Mouse (Mus musculus): ENCODE data around the gene Krtap13.
A peak's percentile ranks its signal among the peaks of the same experiment; 100 is the strongest.
"Not testable (repeated sequence)": the region's sequence is repeated elsewhere in the genome, so short reads cannot be mapped to it uniquely, and the experiment has no call there.

The Krtap13 gene

DNA sequence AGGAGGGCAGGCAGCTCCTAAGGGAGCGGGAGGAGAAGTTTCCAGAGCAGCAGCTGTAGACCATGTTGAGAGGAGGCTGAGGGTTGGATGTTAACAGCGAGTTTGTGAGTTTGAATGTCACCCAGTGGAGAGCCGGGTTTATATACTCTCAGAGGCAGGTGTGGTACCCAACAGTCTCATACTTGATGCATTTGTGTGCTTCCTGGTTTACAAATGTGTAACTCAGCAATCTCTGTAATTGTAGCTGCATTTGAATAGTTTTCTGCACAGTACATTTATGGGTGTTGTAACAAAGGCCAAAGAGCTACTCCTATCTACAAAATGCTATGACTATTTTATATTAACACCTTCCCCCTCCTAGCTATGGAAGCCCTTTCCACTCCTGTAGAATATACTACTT lies at the start of gene Krtap13:
Krtap13 (minus strand) TSS at position 101 of the 400 bp plus-strand sequence.
- not testable (repeated sequence) for DNase-seq (ENCODE audit: low spot score in 2 of 2)

DNA sequence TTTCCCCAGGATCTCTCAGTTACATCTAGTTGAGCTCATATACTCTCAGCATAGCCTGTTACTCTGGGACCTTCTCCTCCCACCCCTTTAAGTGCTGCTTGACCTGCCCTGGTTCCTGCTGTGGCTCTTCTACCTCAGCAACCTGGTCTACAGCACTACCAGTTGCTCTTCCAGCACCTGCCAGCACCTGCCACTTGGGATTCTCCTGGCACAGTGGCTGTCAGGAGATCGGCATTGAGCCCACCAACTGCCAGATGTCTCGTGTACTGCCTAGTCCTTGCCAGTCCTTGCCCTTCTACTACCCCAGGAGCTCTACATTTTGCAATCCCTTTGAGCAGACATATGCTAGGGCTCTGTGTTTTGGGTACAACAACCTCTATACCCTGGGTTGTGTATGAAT lies 35.4 kb upstream of the Krtap13 start:
- peak in 1 of 2 experiments; percentile 46 for DNase-seq (ENCODE audit: low spot score in 2 of 2)

DNA sequence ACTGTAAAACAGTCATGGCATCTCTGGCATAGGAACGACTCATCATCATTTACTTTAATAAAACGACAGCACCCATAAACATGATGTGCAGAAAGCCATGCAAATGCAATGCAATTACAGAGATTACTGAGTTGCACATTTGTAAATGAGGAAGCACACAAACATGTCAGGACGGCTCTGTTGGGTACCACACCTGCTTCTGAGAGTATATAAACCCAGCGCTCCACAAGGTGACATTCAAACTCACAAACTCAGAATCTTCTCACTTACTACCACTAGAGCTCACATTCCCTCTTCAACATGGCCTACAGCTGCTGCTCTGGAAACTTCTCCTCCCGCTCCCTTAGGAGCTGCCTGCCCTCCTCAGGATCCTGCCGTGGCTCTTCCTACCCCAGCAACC lies 26.2 kb upstream of the Krtap13 start, which contains the start of gene Gm5965:
Gm5965 (plus strand) TSS at position 301 of the 400 bp plus-strand sequence.
- no peak for DNase-seq (ENCODE audit: low spot score in 2 of 2)

DNA sequence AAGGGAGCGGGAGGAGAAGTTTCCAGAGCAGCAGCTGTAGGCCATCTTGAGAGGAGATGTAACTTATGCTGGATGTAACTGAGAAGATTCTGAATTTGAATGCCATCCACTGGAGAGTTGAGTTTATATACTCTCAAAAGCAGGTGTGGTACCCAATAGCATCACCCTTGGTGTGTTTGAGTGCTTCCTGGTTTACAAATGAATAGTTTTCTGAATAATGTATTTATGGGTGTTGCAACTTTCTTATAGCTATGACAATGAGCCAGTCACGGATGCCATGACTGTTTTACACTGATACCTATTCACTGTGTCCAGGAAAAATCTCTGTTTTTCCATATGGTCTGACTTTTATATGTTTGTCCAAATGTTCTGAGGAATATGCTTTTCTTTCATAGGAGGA lies 22.7 kb upstream of the Krtap13 start, which contains the start of gene 2310057N15Rik:
2310057N15Rik (minus strand) TSS at position 101 of the 400 bp plus-strand sequence.
- no peak for DNase-seq (ENCODE audit: low spot score in 2 of 2)

DNA sequence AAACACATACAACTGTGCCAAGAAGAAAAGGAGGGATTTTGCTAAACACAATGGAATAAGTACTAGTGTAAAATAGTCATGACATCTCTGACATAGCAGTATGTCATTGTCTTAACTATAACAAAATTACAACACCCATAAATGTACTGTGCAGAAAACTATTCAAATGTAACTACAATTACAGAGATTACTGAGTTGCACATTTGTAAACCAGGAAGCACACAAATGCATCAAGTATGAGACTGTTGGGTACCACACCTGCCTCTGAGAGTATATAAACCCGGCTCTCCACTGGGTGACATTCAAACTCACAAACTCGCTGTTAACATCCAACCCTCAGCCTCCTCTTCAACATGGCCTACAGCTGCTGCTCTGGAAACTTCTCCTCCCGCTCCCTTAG lies 7.1 kb upstream of the Krtap13 start, which contains the start of gene 2310034C09Rik:
2310034C09Rik (plus strand) TSS at position 301 of the 400 bp plus-strand sequence.
- not testable (repeated sequence) for DNase-seq (ENCODE audit: low spot score in 2 of 2)

DNA sequence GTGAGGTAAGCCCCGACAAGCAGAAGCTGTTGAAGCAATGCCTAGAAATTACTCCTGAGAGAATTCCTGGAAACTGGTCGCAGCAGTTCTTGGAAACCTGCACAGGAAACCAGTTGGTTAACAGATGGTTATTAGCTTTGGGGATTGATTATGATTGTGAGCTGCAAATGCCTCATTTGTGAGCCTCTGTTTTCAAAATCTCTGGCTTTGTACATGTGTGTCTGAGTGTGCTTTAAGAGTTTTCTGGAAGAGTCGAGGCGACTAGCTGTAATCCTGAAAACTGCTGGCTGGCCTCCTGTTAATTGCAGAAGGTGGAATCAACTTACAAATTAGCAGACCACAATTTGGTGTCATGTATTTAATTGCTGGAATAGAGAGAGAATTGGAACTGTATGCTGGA lies 3.5 kb downstream of the Krtap13 start:
- DNase-seq (ENCODE audit: low spot score in 2 of 2), result no peak

DNA sequence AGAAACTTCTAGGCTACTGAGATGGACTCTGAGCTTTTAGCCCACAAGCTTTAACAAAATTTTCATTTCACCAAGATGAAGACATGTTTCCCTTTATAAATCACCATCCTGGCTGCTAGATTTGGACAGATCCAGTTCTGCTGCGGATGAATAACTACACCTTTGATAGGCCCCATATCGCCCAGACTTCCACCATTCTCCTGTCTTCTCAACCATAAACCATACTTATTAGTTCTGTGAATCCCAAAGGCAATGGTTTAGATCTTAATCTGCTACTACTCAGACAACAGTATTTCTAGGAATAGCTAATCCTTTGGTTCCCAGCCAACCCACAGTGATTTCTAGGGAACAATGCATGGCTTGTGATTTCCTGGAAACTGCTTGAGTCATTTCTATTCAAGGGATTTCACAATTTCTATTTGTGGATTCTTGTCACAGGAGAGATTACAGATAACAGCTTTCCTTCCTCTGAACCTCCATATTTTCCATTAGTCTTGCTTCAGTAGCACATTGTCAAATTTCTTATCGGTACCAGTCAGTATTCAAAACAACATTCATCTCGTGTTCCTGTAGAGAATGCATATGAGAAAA lies 6.6 kb downstream of the Krtap13 start:
- DNase-seq (ENCODE audit: low spot score in 2 of 2), result no peak

DNA sequence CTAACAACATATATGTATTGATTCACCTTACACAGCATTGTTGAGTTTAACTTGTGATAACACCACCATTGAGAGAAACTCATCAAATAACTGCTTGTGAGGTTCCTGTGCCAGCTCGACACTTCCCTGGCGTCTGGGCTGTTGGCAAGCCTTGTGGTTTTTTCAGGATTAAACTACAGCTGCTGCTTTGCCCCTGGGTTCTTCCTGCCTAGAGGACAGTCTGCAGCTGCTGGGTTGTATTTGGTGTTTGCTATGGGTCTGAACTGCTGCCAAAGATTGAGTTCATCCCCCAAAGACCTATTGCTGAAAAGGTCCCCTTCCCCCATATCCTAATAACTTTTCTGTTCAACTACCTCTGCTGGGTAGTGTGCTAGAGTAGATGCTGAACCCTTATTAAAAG lies 16.0 kb downstream of the Krtap13 start:
- DNase-seq (ENCODE audit: low spot score in 2 of 2), result peak in 1 of 2 experiments; percentile 11

DNA sequence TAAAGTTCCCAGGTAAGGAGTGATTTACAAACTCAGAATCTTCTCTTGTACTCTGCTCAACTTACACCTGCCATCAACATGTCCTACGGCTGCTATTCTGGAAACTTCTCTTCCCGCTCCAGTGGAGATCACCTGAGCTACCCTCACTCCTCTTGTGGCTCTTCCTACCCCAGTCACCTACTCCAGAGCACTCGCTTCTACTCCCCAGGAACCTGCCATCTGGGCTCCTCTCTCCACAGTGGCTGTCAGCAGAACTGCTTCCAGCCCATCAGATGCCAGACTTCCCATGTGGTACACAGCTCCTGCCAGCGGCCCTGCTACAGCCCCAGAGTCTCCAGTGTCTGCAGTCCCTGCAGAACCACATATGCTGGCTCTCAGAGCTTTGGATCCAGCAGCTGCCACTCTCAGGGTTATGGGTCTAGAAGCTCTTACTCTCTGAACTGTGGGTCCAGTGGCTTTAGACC lies 22.6 kb downstream of the Krtap13 start, which contains the start of gene Krtap13-1:
Krtap13-1 (plus strand) TSS at position 51 of the 464 bp plus-strand sequence.
- DNase-seq (ENCODE audit: low spot score in 2 of 2), result peak in 1 of 2 experiments; percentile 39

DNA sequence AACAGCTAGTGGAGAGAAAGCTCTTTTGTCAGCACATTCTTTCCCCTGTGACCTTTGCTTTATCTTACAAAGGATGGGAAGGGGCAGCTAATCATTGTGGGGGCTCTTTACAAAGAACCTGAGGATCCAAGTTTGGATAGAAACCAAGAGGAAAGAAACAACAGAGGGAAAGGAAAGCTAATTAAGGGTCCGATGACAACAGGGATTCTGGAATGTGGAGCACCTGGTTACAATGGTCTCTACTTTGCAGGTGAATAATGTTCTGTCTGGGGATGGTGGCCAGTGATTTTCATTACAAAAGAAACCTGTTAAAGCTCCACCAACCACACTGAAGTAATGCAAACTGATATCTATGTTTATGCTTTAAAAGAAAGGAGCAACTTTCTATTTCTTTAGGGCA lies 31.4 kb downstream of the Krtap13 start:
- no peak for DNase-seq (ENCODE audit: low spot score in 2 of 2)

DNA sequence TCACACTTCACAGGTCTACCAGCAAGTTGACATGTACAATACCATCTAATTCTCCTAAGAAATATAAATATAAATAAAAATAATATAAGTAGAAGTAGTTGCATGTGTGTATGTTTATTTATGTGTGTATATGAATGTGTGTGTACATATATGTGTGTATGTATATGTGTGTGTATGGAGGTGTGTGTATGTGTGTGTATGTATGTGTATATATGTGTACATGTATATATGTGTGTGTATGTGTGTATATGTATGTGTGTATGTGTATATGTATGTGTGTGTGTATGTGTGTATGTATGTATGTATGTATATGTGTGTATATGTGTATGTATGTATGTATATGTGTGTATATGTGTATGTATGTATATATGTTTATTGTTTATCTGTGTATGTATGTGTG lies 34.9 kb downstream of the Krtap13 start:
- DNase-seq (ENCODE audit: low spot score in 2 of 2), result no peak

DNA sequence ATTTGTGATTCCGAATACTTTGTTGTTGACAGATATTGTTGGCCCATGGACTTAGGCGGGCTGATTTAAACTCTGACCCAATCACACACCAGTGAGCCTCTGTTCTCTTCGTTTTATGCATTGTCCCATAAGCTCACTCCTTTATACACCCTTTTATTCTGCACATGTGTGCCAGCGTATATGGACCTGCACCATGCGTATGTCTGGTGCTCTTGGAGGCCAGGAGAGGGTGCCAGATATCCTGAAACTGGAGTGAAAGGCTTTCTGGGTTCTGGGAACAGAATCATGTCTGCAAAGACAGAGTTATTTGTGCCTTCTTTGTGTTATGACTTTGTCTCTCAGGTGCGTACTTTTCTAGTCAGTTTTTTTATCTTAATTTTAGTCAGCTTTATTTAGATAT lies 40.2 kb downstream of the Krtap13 start:
- no peak for DNase-seq (ENCODE audit: low spot score in 2 of 2)

DNA sequence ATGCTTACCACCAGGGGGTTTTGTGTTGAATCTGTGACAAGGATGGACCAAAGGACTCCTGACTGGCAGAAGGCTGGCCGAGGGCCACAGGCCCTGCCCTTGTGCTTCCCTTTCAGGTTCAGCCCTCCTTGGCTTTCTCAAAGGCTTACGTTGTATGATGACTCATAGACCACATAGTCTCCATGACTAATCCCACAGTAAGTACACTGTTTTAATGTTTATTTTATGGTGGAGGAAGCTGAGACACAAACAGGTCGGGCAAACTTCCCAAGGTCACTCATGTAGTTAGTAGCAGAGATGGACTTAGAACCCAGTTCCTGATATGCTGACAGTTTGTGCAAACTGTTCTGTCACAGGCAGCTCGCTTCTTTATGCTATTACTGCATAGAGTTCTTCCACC lies 40.7 kb downstream of the Krtap13 start:
- no peak for DNase-seq (ENCODE audit: low spot score in 2 of 2)

DNA sequence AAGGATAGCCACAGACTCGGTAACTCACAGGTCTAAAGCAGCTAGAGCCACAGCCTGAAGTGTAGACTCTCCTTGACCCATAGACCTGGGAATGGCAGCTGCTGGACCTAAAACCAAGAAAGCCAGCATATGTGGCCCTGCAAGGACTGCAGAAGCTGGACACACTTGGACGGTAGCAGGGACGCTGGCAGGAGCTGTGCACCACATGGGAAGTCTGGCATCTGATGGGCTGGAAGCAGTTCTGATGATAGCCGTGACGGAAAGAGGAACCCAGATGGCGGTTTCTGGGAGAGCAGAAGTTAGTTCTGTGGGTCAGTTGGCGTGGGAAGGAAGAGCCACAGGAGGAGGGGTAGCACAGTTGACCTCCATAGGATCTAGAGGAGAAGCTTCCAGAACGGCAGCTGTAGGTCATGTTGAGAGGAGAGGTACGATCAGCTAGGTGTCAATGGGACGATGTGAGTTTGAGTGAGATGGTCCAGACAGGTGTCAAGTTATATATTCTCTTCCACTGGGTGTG lies 43.9 kb downstream of the Krtap13 start, which contains the start of gene 2310061N02Rik:
2310061N02Rik (minus strand) TSS at position 467 of the 517 bp plus-strand sequence.
- DNase-seq (ENCODE audit: low spot score in 2 of 2), result peak in 1 of 2 experiments; percentile 46

DNA sequence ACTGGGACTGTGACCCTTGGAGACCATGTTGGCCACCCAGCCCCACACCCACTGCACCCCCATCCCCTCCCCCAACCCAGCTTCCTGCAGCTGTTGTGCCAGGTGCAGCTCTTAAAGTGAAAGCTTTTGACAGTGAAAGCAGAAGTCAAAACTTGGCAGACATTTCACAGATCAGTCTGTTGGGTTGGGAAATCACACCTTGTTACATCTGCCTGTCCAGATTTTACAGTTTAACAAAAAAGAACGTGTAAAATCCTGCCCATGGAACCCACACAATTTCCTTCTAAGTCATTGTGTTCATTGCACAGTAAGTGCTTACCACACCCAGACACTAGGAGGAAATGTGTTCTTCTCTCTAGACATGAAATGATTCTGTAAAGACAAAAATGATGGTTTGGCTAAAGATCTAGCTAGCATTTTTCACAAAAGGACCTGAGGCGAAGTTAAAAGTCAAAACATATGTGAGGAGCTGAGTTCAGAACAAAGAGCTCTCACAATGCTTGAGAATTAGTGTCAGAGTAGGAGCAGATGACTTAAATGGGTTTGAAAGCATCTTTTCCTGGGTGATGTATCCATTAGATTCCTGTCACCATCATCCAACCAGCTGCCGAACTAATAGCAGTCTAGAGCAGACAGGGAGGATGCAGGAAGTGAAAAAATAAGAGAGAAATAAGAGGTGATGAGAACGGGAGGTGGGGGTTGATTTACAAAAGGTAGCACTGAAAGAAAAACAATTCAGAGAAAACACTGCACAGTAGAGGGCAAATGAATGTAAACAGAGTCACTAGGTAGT lies 50.2 kb downstream of the Krtap13 start:
- DNase-seq (ENCODE audit: low spot score in 2 of 2), result no peak
